Mouse (Mus musculus): ENCODE measurements around the gene Kif26b.

The Kif26b gene

GRCm38 (mm10) chr1:178840311-178840710 is 311.4 kb downstream of the Kif26b start:
- in situ Hi-C loops (cut with MboI, MseI) = no loop called here

GRCm38 (mm10) chr1:178844839-178845238 is 315.9 kb downstream of the Kif26b start:
- in situ Hi-C loops (cut with MboI, MseI) = no loop called here

GRCm38 (mm10) chr1:178847569-178847968 is 318.6 kb downstream of the Kif26b start:
- in situ Hi-C loops (cut with MboI, MseI) = no loop called here

GRCm38 (mm10) chr1:178848380-178849106 is 319.6 kb downstream of the Kif26b start:
- in situ Hi-C loops (cut with MboI, MseI) = no loop called here

- in situ Hi-C loops (cut with MboI, MseI) = no loop called here
These were observed 321.6 kb downstream of the Kif26b start for GRCm38 (mm10) chr1:178850569-178850968.

- in situ Hi-C loops (cut with MboI, MseI) = no loop called here
These were observed 326.0 kb downstream of the Kif26b start for GRCm38 (mm10) chr1:178854936-178855335.

- in situ Hi-C loops (cut with MboI, MseI) = no loop called here
These were observed 327.0 kb downstream of the Kif26b start for GRCm38 (mm10) chr1:178855974-178856373.

- in situ Hi-C loops (cut with MboI, MseI) = no loop called here
These were observed 331.9 kb downstream of the Kif26b start for GRCm38 (mm10) chr1:178860671-178861391.

GRCm38 (mm10) chr1:178861392-178861762 is 332.5 kb downstream of the Kif26b start:
- in situ Hi-C loops (cut with MboI, MseI) = no loop called here

- in situ Hi-C loops (cut with MboI, MseI) = no loop called here
These were observed 334.8 kb downstream of the Kif26b start for GRCm38 (mm10) chr1:178863756-178864155.

- in situ Hi-C loops (cut with MboI, MseI) = no loop called here
These were observed 335.4 kb downstream of the Kif26b start for GRCm38 (mm10) chr1:178864297-178864696.

GRCm38 (mm10) chr1:178866757-178867156 is 337.8 kb downstream of the Kif26b start:
- in situ Hi-C loops (cut with MboI, MseI) = no loop called here

- in situ Hi-C loops (cut with MboI, MseI) = no loop called here
These were observed 342.1 kb downstream of the Kif26b start for GRCm38 (mm10) chr1:178871055-178871454.

- in situ Hi-C loops (cut with MboI, MseI) = no loop called here
These were observed 348.0 kb downstream of the Kif26b start for GRCm38 (mm10) chr1:178876926-178877325.

- in situ Hi-C loops (cut with MboI, MseI) = no loop called here
These were observed 349.8 kb downstream of the Kif26b start for GRCm38 (mm10) chr1:178878676-178879075.

- in situ Hi-C loops (cut with MboI, MseI) = no loop called here
These were observed 352.0 kb downstream of the Kif26b start for GRCm38 (mm10) chr1:178880905-178881304.

GRCm38 (mm10) chr1:178886671-178887070 is 357.7 kb downstream of the Kif26b start:
- in situ Hi-C loops (cut with MboI, MseI) = no loop called here

GRCm38 (mm10) chr1:178892376-178892775 is 363.5 kb downstream of the Kif26b start:
- in situ Hi-C loops (cut with MboI, MseI) = no loop called here

- in situ Hi-C loops (cut with MboI, MseI) = no loop called here
These were observed 364.5 kb downstream of the Kif26b start for GRCm38 (mm10) chr1:178893229-178894080.

GRCm38 (mm10) chr1:178894081-178894401 is 365.1 kb downstream of the Kif26b start:
- in situ Hi-C loops (cut with MboI, MseI) = no loop called here

- in situ Hi-C loops (cut with MboI, MseI) = no loop called here
These were observed 366.7 kb downstream of the Kif26b start for GRCm38 (mm10) chr1:178895674-178896073.

GRCm38 (mm10) chr1:178910951-178911350 is 382.0 kb downstream of the Kif26b start:
- in situ Hi-C loops (cut with MboI, MseI) = no loop called here

Data from T-helper 1 cell (primary cell).